Mouse (Mus musculus) midbrain, embryonic 16.5 days (tissue): ENCODE measurements around the gene Abhd6. TPM values are rescaled to one million over a fixed set of nuclear protein-coding genes. Genes with fewer than 3 reads are reported as not detected.

Experiments
- ATAC-seq: fragments of 200-750 bp; cut with Nextera tagmentation; 2 replicates; pipeline ENCODE4 v1.8.0; 2017; ENCODE audit warnings: moderate TSS enrichment
- H3K27ac ChIP-seq: fragments of 300-500 bp; sonication (generic); 2 replicates; pipeline ENCODE4 v1.5.1; 2014; ENCODE audit warnings: mild to moderate bottlenecking, low read length, mixed read lengths
- H3K27me3 ChIP-seq: fragments of 300-500 bp; sonication (generic); 2 replicates; pipeline ENCODE4 v1.6.1; 2014; ENCODE audit warnings: low read depth, low read length, mixed read lengths; ENCODE audit not compliant: control insufficient read depth, insufficient read depth
- H3K36me3 ChIP-seq: fragments of 300-500 bp; sonication (generic); 2 replicates; pipeline ENCODE4 v1.6.1; 2014; ENCODE audit warnings: mild to moderate bottlenecking, low read length, moderate library complexity, mixed read lengths; ENCODE audit not compliant: control insufficient read depth, insufficient read depth
- H3K4me1 ChIP-seq: fragments of 300-500 bp; sonication (generic); 2 replicates; pipeline ENCODE4 v1.6.1; 2014; ENCODE audit warnings: mild to moderate bottlenecking, low read length, mixed read lengths; ENCODE audit not compliant: control insufficient read depth, insufficient read depth
- H3K4me2 ChIP-seq: fragments of 300-500 bp; sonication (generic); 2 replicates; pipeline ENCODE4 v1.6.1; 2014; ENCODE audit warnings: mild to moderate bottlenecking, low read length, mixed read lengths
- H3K4me3 ChIP-seq: fragments of 300-500 bp; sonication (generic); 2 replicates; pipeline ENCODE4 v1.5.1; 2014; ENCODE audit warnings: low read depth, mild to moderate bottlenecking, low read length, moderate library complexity, mixed read lengths
- H3K9ac ChIP-seq: fragments of 300-500 bp; sonication (generic); 2 replicates; pipeline ENCODE4 v1.6.1; 2014; ENCODE audit warnings: low read depth, low read length, mixed read lengths
- H3K9me3 ChIP-seq: fragments of 300-500 bp; sonication (generic); replicated peaks from 2 replicates; pipeline ENCODE4 v1.6.1; 2014; ENCODE audit warnings: mild to moderate bottlenecking, low read length, mixed read lengths; ENCODE audit not compliant: control insufficient read depth, poor library complexity, severe bottlenecking
- WGBS: fragments of 180-500 bp; shearing (Covaris S2); extraction: QIAGEN DNeasy Blood & Tissue Kit; methylation state at CpG from one replicate; pipeline ENCODE4 v1.1.7; 2014; 5-methylcytosine and 5-hydroxymethylcytosine counted together
- polyA plus RNA-seq: library from polyadenylated mRNA; unstranded; fragments of >200 nt; fragmentation: Nextera tagmentation; extraction: Ambion mirVana; gene quantifications from 2 replicates; pipeline ENCODE4 v1.2.1, GENCODE M21; 2015

Gene Abhd6
- polyA plus RNA-seq, 1 experiment from 2014 or later = 42.8 TPM

DNA sequence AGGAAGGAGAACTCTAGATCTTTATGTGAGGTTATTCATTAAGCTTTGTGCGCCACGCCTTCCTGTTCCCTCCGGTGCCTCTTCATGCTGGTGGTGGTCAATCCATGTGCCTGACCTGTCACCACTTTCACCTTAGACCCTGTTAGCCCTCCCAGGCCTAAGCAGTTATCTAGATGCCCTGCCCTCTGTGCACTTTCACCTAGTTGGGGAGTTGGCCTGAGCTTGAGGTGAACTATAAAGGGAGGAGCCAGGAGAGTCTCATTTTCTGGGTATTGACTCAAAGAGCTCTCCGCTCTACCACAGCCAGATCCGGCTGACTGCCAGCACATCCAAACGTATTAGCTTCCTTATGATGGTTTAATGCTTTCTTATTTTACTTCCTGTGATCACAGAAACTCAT, 13.6 kb downstream of the Abhd6 start:
- ATAC-seq = no peak

DNA sequence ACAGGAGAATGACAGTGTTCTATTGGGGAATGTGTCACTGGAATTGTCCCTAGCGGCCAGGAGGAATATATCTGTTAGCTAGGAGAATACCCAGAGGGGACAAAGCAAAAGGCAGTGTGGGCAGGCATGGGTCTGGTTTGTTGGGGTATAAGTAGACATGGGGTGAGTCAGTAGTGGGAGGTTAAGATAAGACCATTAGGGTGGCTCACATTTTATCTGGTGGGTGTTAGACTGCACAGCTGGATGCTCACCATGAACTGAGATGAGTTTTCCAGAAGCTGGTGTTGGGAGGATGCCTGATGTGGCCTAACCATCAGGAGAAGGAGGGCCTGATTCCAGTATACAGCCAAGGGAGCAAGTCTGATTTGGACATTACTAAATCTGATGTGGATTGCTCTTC, 14.2 kb downstream of the Abhd6 start:
- Histone ChIP-seq H3K9me3 (no peaks in the 10 kb centered on the region), H3K9ac (no peak overlapping the region), H3K4me3 (no peak overlapping the region), H3K4me2 (no peak overlapping the region), H3K36me3 (no peaks in the 10 kb centered on the region), H3K27me3 (no peaks in the 10 kb centered on the region), H3K4me1 (no peaks in the 10 kb centered on the region), H3K27ac (no peak overlapping the region)
- 94% methylated on average over 1 of the region's 1 CpGs for WGBS
- no peak for ATAC-seq

More for the DNA sequence above, 13.6 kb downstream of the Abhd6 start:
- H3K27me3 ChIP-seq = no peaks in the 10 kb centered on the region
- H3K36me3 ChIP-seq = no peaks in the 10 kb centered on the region
- no peak overlapping the region for H3K9ac ChIP-seq
- no peak overlapping the region for H3K4me3 ChIP-seq
- H3K4me2 ChIP-seq = no peak overlapping the region
- H3K27ac ChIP-seq = no peak overlapping the region
- 89% methylated on average over 6 of the region's 6 CpGs for WGBS
- H3K9me3 ChIP-seq = no peaks in the 10 kb centered on the region
- H3K4me1 ChIP-seq = no peaks in the 10 kb centered on the region

- no peak overlapping the region for H3K9ac ChIP-seq
- no peaks in the 10 kb centered on the region for H3K4me1 ChIP-seq
- WGBS = 95% methylated on average over 1 of the region's 1 CpGs
These were observed 17.3 kb downstream of the Abhd6 start for GRCm38 (mm10) chr14:8020011-8020410.

GRCm38 (mm10) chr14:8020546-8020945, 17.8 kb downstream of the Abhd6 start:
- no peaks in the 10 kb centered on the region for H3K4me1 ChIP-seq
- no peak for ATAC-seq
- 91% methylated on average over 7 of the region's 7 CpGs for WGBS
- H3K36me3 ChIP-seq = no peaks in the 10 kb centered on the region
- H3K27ac ChIP-seq = no peak overlapping the region
- no peaks in the 10 kb centered on the region for H3K27me3 ChIP-seq
- H3K4me2 ChIP-seq = no peak overlapping the region
- no peaks in the 10 kb centered on the region for H3K9me3 ChIP-seq
- H3K4me3 ChIP-seq = no peak overlapping the region
- no peak overlapping the region for H3K9ac ChIP-seq

More at GRCm38 (mm10) chr14:8020011-8020410, 17.3 kb downstream of the Abhd6 start:
- no peak for ATAC-seq
- no peaks in the 10 kb centered on the region for H3K9me3 ChIP-seq
- H3K36me3 ChIP-seq = no peaks in the 10 kb centered on the region
- H3K27ac ChIP-seq = no peak overlapping the region
- H3K4me3 ChIP-seq = no peak overlapping the region
- no peak overlapping the region for H3K4me2 ChIP-seq
- H3K27me3 ChIP-seq = no peaks in the 10 kb centered on the region

DNA sequence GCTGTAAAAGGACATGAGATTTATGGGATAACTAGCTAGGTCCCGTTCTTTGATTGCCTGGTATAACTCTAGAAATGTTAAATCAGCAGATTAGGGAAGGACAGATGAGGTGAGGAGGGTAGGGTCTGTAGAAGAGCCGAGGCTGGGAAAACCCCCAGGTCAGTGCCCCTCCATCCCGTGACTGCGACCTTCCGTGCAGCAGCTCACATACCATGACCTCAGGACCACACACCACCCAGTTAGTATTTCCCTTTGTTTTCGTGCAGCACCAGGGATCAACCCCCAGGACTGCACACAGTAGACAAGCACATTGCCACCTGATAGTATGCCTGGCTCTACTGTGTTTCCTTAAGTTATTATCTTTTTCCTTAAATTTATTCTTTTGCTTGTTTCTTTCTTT, 21.8 kb downstream of the Abhd6 start:
- H3K27ac ChIP-seq = no peak overlapping the region
- no peak overlapping the region for H3K4me3 ChIP-seq
- H3K9me3 ChIP-seq = no peaks in the 10 kb centered on the region
- no peaks in the 10 kb centered on the region for H3K27me3 ChIP-seq
- no peaks in the 10 kb centered on the region for H3K4me1 ChIP-seq
- no peaks in the 10 kb centered on the region for H3K36me3 ChIP-seq
- H3K9ac ChIP-seq = no peak overlapping the region
- ATAC-seq = no peak
- 58% methylated on average over 6 of the region's 6 CpGs for WGBS
- H3K4me2 ChIP-seq = no peak overlapping the region

- 90% methylated on average over 10 of the region's 10 CpGs for WGBS
- no peak overlapping the region for H3K4me2 ChIP-seq
- H3K4me1 ChIP-seq = no peaks in the 10 kb centered on the region
- H3K27me3 ChIP-seq = no peaks in the 10 kb centered on the region
- no peak overlapping the region for H3K4me3 ChIP-seq
- H3K9ac ChIP-seq = no peak overlapping the region
- no peaks in the 10 kb centered on the region for H3K36me3 ChIP-seq
- no peaks in the 10 kb centered on the region for H3K9me3 ChIP-seq
- H3K27ac ChIP-seq = no peak overlapping the region
- ATAC-seq = no peak
These were observed 22.2 kb downstream of the Abhd6 start for GRCm38 (mm10) chr14:8024936-8025335.

GRCm38 (mm10) chr14:8026769-8027531, 24.2 kb downstream of the Abhd6 start:
- H3K4me1 ChIP-seq = no peaks in the 10 kb centered on the region
- H3K36me3 ChIP-seq = no peaks in the 10 kb centered on the region
- H3K27me3 ChIP-seq = no peaks in the 10 kb centered on the region
- H3K9me3 ChIP-seq = no peaks in the 10 kb centered on the region
- H3K9ac ChIP-seq = no peak overlapping the region
- ATAC-seq = no peak
- H3K4me3 ChIP-seq = no peak overlapping the region
- H3K4me2 ChIP-seq = no peak overlapping the region
- WGBS = 84% methylated on average over 10 of the region's 10 CpGs
- no peak overlapping the region for H3K27ac ChIP-seq

DNA sequence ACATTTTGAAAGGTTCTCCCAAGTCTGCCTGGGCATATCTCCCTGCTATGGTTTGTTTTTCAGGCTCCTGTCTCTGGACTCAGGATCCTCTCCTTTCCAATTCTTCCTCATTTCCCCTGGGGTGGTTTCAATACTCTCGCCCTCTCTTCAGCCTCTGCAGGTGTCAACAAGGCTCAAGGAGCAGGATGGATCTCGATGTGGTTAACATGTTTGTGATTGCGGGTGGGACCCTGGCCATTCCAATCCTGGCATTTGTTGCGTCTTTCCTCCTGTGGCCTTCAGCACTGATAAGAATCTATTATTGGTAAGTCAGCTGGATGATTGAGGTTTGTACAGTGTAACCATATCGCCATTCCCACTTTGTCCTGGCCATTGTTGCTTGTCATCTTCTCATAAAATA, 25.4 kb downstream of the Abhd6 start:
- no peaks in the 10 kb centered on the region for H3K36me3 ChIP-seq
- no peak for ATAC-seq
- H3K27ac ChIP-seq = no peak overlapping the region
- H3K9ac ChIP-seq = no peak overlapping the region
- H3K9me3 ChIP-seq = no peaks in the 10 kb centered on the region
- 95% methylated on average over 5 of the region's 5 CpGs for WGBS
- no peak overlapping the region for H3K4me3 ChIP-seq
- no peaks in the 10 kb centered on the region for H3K27me3 ChIP-seq
- H3K4me1 ChIP-seq = no peaks in the 10 kb centered on the region
- H3K4me2 ChIP-seq = no peak overlapping the region

GRCm38 (mm10) chr14:8029752-8030151, 27.1 kb downstream of the Abhd6 start:
- 94% methylated on average over 1 of the region's 1 CpGs for WGBS
- ATAC-seq = no peak
- no peak overlapping the region for H3K4me3 ChIP-seq

More at GRCm38 (mm10) chr14:8029752-8030151, 27.1 kb downstream of the Abhd6 start:
- Histone ChIP-seq H3K9ac (no peak overlapping the region), H3K9me3 (no peaks in the 10 kb centered on the region), H3K27ac (no peak overlapping the region), H3K4me1 (no peaks in the 10 kb centered on the region), H3K36me3 (no peaks in the 10 kb centered on the region), H3K4me2 (no peak overlapping the region), H3K27me3 (no peaks in the 10 kb centered on the region)
